Mouse (Mus musculus) liver, embryonic 14.5 days (tissue): ENCODE data around the gene Asb6. TPM values are rescaled to one million over a fixed set of nuclear protein-coding genes. Genes with fewer than 3 reads are reported as not detected.

Experiments
- ATAC-seq: fragments of 200-750 bp; cut with Nextera tagmentation; 2 replicates; pipeline ENCODE4 v1.8.0; 2017; ENCODE audit warnings: moderate number of reproducible peaks, mild to moderate bottlenecking, moderate library complexity; ENCODE audit not compliant: insufficient read depth
- DNase-seq, 3 experiments: peaks; one replicate each; pipeline ENCODE4 v3.0.0-alpha.2; 2012 to 2013; ENCODE audit warnings: low read depth in 3 of 3, low spot score in 3 of 3
- H3K27ac ChIP-seq: fragments of 300-500 bp; sonication (generic); 2 replicates; pipeline ENCODE4 v1.5.1; 2014; ENCODE audit warnings: moderate library complexity, mild to moderate bottlenecking, control low read depth, inconsistent platforms
- H3K27me3 ChIP-seq: fragments of 300-500 bp; sonication (generic); 2 replicates; pipeline ENCODE4 v1.6.1; 2014; ENCODE audit warnings: mild to moderate bottlenecking, low read length, moderate library complexity; ENCODE audit not compliant: control insufficient read depth, insufficient read depth
- H3K36me3 ChIP-seq: fragments of 300-500 bp; sonication (generic); replicated peaks from 2 replicates; pipeline ENCODE4 v1.6.1; 2014; ENCODE audit warnings: low read depth; ENCODE audit not compliant: control insufficient read depth, insufficient read depth
- H3K4me1 ChIP-seq, 2 experiments: fragments of 200-500 bp in 1 of 2; fragments of 300-500 bp in 1 of 2; sonication (generic) in 1 of 2; replicated peaks; 2 replicates each; pipeline ENCODE4 v1.6.1; 2012 to 2014; ENCODE audit warnings: antibody characterized with exemption in 1 of 2, inconsistent platforms in 1 of 2, low read length in 1 of 2; ENCODE audit not compliant: control insufficient read depth in 2 of 2, insufficient read depth in 2 of 2
- H3K4me2 ChIP-seq: fragments of 300-500 bp; sonication (generic); 2 replicates; pipeline ENCODE4 v1.6.1; 2014; ENCODE audit warnings: low read depth, mild to moderate bottlenecking, control low read depth, moderate library complexity
- H3K4me3 ChIP-seq, 2 experiments: fragments of 200-500 bp in 1 of 2; fragments of 300-500 bp in 1 of 2; sonication (generic) in 1 of 2; 2 replicates each; pipeline ENCODE4 v1.5.1; 2012 to 2014; ENCODE audit warnings: low read depth in 2 of 2, low read length in 2 of 2, mild to moderate bottlenecking in 2 of 2, control low read depth in 1 of 2, inconsistent platforms in 1 of 2, moderate library complexity in 1 of 2; ENCODE audit not compliant: insufficient read depth in 1 of 2
- H3K9ac ChIP-seq: fragments of 300-500 bp; sonication (generic); replicated peaks from 2 replicates; pipeline ENCODE4 v1.6.1; 2014; ENCODE audit warnings: mild to moderate bottlenecking, control low read depth, moderate library complexity
- H3K9me3 ChIP-seq: fragments of 300-500 bp; sonication (generic); 2 replicates; pipeline ENCODE4 v1.6.1; 2016; ENCODE audit warnings: low read length, mixed read lengths; ENCODE audit not compliant: control insufficient read depth
- CTCF ChIP-seq: IDR thresholded peaks from 2 replicates; pipeline ENCODE4 v1.5.1; 2016; ENCODE audit warnings: antibody characterized with exemption, low read depth, control low read depth
- EP300 ChIP-seq: IDR thresholded peaks from 2 replicates; pipeline ENCODE4 v1.6.1; 2016; ENCODE audit warnings: antibody characterized with exemption, low read depth
- WGBS: fragments of 180-500 bp; shearing (Covaris S2); extraction: QIAGEN DNeasy Blood & Tissue Kit; methylation state at CpG from one replicate; pipeline ENCODE4 v1.1.7; 2014; ENCODE audit not compliant: insufficient replicate concordance; 5-methylcytosine and 5-hydroxymethylcytosine counted together
- polyA plus RNA-seq, 2 experiments: library from polyadenylated mRNA; depleted of rRNA in 1 of 2; stranded (reverse) in 1 of 2; unstranded in 1 of 2; fragments of >200 nt; fragmentation: Nextera tagmentation in 1 of 2; extraction: Ambion mirVana in 1 of 2; gene quantifications; 2 replicates each; pipeline versions ENCODE4 v1.2.1 to v1.2.3; 2012 to 2014

The Asb6 gene
- polyA plus RNA-seq, 2 experiments = 25.9 to 27.0 TPM

GRCm38 (mm10) chr2:30848184-30848583 lies 18.1 kb upstream of the Asb6 start:
- no peak for ATAC-seq
- 54% methylated on average over 8 of the region's 8 CpGs for WGBS
- H3K27me3 ChIP-seq = peaks cover 30% of the 10 kb centered on the region

GRCm38 (mm10) chr2:30846723-30847122 lies 16.6 kb upstream of the Asb6 start:
- Histone ChIP-seq H3K4me3 (no peak overlapping the region), H3K4me1 (no peaks in the 10 kb centered on the region; a peak in 1 of 4 replicates), H3K27ac (no peak overlapping the region), H3K4me2 (no peak overlapping the region), H3K9ac (no peak overlapping the region), H3K9me3 (no peaks in the 10 kb centered on the region), H3K27me3 (peaks cover 39% of the 10 kb centered on the region), H3K36me3 (no peaks in the 10 kb centered on the region)
- no peak for ATAC-seq
- no peak for DNase-seq
- WGBS = 36% methylated on average over 6 of the region's 6 CpGs
- TF ChIP-seq CTCF = no peak
- no peak for TF ChIP-seq EP300

More at GRCm38 (mm10) chr2:30848184-30848583, 18.1 kb upstream of the Asb6 start:
- Histone ChIP-seq H3K36me3 (no peaks in the 10 kb centered on the region), H3K4me3 (no peak overlapping the region), H3K4me1 (no peaks in the 10 kb centered on the region; a peak in 1 of 4 replicates), H3K4me2 (no peak overlapping the region), H3K9ac (no peak overlapping the region), H3K27ac (no peak overlapping the region), H3K9me3 (no peaks in the 10 kb centered on the region)
- no peak for DNase-seq
- TF ChIP-seq EP300 (no peak), CTCF (no peak)

- Histone ChIP-seq H3K27ac (no peak overlapping the region), H3K4me2 (no peak overlapping the region), H3K27me3 (peaks cover 43% of the 10 kb centered on the region), H3K36me3 (no peaks in the 10 kb centered on the region), H3K9me3 (no peaks in the 10 kb centered on the region), H3K4me3 (no peak overlapping the region), H3K4me1 (no peaks in the 10 kb centered on the region; a peak in 1 of 4 replicates), H3K9ac (no peak overlapping the region)
- ATAC-seq (no peak), DNase-seq (no peak)
- TF ChIP-seq CTCF = no peak
- no peak for TF ChIP-seq EP300
- WGBS = 75% methylated on average over 8 of the region's 8 CpGs
These were observed 16.1 kb upstream of the Asb6 start for GRCm38 (mm10) chr2:30846236-30846635.

- Histone ChIP-seq H3K9me3 (no peaks in the 10 kb centered on the region), H3K4me2 (peak overlapping the region; percentile 51), H3K27me3 (peaks cover 43% of the 10 kb centered on the region), H3K36me3 (no peaks in the 10 kb centered on the region), H3K27ac (no peak overlapping the region), H3K4me3 (peak overlapping the region; percentile 21 to 30), H3K9ac (no peak overlapping the region), H3K4me1 (no peaks in the 10 kb centered on the region; a peak in 1 of 4 replicates)
- DNase-seq (no peak), ATAC-seq (no peak)
- 2% methylated on average over 80 of the region's 80 CpGs for WGBS
- TF ChIP-seq EP300 = no peak
- no peak for TF ChIP-seq CTCF
These were observed 15.3 kb upstream of the Asb6 start for GRCm38 (mm10) chr2:30845152-30846070.

GRCm38 (mm10) chr2:30842615-30843014 lies 12.5 kb upstream of the Asb6 start:
- DNase-seq (no peak), ATAC-seq (no peak)
- Histone ChIP-seq H3K4me1 (no peaks in the 10 kb centered on the region; a peak in 1 of 4 replicates), H3K27ac (no peak overlapping the region), H3K4me3 (no peak overlapping the region), H3K36me3 (no peaks in the 10 kb centered on the region), H3K9me3 (no peaks in the 10 kb centered on the region), H3K27me3 (peaks cover 43% of the 10 kb centered on the region), H3K9ac (no peak overlapping the region), H3K4me2 (no peak overlapping the region)
- WGBS = 34% methylated on average over 10 of the region's 10 CpGs
- TF ChIP-seq CTCF (no peak), EP300 (no peak)
